Mouse (Mus musculus) granulocyte monocyte progenitor cell, adult 5-6 weeks (primary cell): ENCODE results near the gene Mc3r. TPM values are rescaled to one million over a fixed set of nuclear protein-coding genes. Genes with fewer than 3 reads are reported as not detected.
A peak's percentile ranks its signal among the peaks of the same experiment; 100 is the strongest.

Experiments used
- ATAC-seq: replicated peaks from 2 replicates; pipeline ENCODE4 v1.8.0; 2016; ENCODE audit warnings: mild to moderate bottlenecking, moderate TSS enrichment, inconsistent platforms; ENCODE audit not compliant: poor library complexity, severe bottlenecking
- total RNA-seq, 2 experiments: library from RNA; stranded (forward) in 1 of 2; stranded (reverse) in 1 of 2; fragments of 200-712, 200-1000 nt in 1 of 2; fragments of >200 nt in 1 of 2; fragmentation: Nextera tagmentation in 1 of 2; gene quantifications; 2 replicates each; pipeline ENCODE4 v1.2.3; 2014 to 2017

Gene Mc3r
- total RNA-seq, 2 experiments from 2014 or later = not detected

GRCm38 (mm10) chr2:172245497-172245896, 2.8 kb upstream of the Mc3r start:
- no peak for ATAC-seq

DNA sequence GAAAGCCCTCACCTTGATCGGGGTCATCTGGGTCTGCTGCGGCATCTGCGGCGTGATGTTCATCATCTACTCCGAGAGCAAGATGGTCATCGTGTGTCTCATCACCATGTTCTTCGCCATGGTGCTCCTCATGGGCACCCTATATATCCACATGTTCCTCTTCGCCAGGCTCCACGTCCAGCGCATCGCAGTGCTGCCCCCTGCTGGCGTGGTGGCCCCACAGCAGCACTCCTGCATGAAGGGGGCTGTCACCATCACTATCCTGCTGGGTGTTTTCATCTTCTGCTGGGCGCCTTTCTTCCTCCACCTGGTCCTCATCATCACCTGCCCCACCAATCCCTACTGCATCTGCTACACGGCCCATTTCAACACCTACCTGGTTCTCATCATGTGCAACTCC, 1.0 kb downstream of the Mc3r start:
- ATAC-seq = peak; percentile 52; the same call in 1 of the 2 replicates

DNA sequence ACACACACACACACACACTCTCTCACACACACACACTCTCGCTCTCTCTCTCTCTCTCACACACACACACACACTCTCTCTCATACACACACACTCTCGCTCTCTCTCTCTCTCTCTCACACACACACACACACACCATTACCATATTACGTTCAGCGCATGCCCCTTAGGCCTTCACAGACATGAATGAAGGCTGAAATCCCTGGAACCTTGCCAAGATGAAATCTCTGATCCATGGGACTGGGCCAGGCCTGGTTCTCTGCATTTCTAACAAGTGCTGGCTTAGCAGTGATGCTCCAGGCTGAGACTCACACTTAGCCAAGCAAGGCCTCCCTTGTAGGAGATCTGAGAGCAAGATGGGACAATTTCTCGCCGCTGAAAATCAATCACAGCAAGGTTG, 8.1 kb downstream of the Mc3r start:
- ATAC-seq = no peak

- ATAC-seq = no peak
Measured at GRCm38 (mm10) chr2:172256956-172257355, 8.7 kb downstream of the Mc3r start.

GRCm38 (mm10) chr2:172257471-172258065, 9.3 kb downstream of the Mc3r start:
- no peak for ATAC-seq

DNA sequence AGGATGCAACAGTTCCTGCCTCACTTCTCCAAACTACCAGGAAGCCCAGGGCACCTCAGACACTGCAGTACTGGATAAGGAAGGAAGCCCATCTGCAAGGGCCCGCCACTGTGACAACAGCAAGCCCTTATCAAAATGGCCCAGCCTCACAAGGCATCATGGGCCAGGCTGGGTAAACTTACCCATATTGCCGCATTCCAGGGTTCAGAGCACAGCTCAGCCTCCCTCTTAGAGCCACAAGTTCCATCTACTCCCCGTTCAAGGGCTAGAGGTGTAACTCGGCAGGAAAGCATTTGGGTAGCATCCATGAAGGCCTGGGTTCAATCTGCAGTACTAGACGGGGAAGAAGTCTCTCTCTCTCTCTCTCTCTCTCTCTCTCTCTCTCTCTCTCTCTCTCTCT, 11.8 kb downstream of the Mc3r start:
- no peak for ATAC-seq

GRCm38 (mm10) chr2:172261441-172261840, 13.1 kb downstream of the Mc3r start:
- ATAC-seq = no peak

GRCm38 (mm10) chr2:172263216-172263615, 14.9 kb downstream of the Mc3r start:
- no peak for ATAC-seq

- ATAC-seq = no peak
Measured at GRCm38 (mm10) chr2:172269907-172270306, 21.6 kb downstream of the Mc3r start.

DNA sequence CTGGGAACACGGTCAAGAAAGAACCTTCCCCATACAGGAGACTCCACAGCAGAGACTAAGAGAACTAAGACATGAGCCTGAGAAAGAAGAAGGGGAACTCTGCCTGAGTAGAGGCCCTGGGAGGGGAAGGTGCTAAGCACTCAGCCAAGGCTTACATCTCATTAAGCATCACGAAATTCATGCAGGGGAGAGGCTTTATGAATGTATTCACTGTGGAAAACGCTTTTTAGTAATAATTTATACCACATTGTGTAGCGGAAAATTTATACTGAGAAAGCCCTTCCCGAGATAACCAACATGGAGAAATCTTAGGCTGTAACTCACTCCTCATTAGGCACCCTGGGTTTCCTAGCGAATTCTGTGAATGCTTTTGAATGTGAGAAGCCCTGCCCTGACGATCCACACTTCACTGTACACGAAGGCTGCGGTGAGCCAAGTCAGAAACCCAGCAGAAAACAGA, 22.2 kb downstream of the Mc3r start:
- no peak for ATAC-seq

GRCm38 (mm10) chr2:172270974-172271697, 22.8 kb downstream of the Mc3r start:
- no peak for ATAC-seq

GRCm38 (mm10) chr2:172274662-172275061, 26.4 kb downstream of the Mc3r start:
- ATAC-seq = no peak

DNA sequence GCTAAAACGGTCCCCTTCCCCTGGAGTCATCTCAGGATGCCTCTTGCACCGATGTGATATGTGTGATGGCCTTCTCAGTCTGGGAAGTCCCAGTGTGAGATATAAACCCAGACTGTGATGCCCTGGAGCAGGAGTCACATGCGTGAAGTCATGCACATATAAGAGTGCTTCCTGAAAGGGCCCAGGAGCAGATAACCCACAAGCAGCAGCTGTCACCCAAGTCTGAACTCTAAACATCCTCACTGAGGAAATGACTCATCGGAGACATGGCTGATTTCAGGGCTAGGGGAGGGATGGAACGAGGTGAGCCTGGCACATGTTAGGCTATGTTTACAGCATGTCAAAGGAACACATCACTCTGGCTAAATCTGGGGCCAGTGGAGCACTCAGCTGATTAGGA, 27.9 kb downstream of the Mc3r start:
- no peak for ATAC-seq

- ATAC-seq = no peak
Measured at GRCm38 (mm10) chr2:172278979-172279378, 30.7 kb downstream of the Mc3r start.

DNA sequence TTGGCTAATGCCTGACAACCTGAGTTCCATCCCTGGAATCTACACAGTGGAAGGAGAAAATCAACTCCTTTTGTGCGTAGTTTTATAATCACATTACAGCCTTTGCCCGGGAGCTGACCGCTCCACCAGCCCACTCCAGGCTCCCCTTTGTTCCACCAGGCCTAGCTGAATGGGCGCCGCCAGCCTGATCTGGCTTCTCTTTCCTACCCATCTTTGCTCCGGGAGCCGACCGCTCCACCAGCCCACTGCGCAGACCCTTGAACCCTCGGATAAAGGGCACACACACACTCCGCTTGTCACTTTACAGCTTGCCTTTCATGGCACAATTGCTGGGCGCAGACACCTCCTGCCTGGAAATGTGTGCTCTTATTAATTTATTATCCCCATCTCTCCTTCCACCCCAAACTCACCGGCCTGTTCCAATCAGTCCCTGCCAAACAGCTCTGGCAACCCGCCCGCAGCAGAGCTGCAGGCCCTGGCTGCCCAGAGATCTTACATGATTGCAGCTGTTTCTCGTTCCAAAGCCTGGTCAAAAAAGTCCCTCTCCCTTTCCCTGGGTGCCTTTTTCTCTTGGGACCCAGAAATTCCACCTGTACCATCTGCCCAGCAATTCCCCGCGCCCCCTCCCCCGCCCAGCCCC, 33.9 kb downstream of the Mc3r start:
- ATAC-seq = no peak

GRCm38 (mm10) chr2:172287715-172288114, 39.4 kb downstream of the Mc3r start:
- no peak for ATAC-seq

- no peak for ATAC-seq
Measured at GRCm38 (mm10) chr2:172288965-172289364, 40.7 kb downstream of the Mc3r start.

DNA sequence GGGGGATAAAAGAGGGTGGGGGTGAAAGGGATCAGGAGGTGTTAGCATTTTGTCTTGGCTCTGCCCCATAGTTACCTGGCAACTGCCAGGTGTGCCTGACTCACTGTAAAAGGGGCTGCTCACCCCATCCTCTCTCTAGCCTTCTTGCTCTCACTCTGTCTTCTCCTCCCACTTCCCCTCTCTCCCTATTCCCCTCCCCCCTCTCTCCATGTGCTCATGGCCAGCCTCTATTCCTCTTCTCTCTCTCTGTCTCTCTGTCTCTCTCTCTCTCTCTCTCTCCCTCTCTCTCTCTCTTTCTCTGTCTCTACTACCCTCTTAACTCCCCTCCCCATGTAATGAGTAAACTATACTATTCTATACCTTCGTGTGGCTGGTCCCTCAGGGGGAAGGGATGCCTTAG, 41.3 kb downstream of the Mc3r start:
- ATAC-seq = no peak

GRCm38 (mm10) chr2:172290474-172290873, 42.2 kb downstream of the Mc3r start:
- no peak for ATAC-seq

GRCm38 (mm10) chr2:172291025-172291424, 42.7 kb downstream of the Mc3r start:
- no peak for ATAC-seq

GRCm38 (mm10) chr2:172291755-172292524, 43.6 kb downstream of the Mc3r start:
- ATAC-seq = no peak
